Mouse (Mus musculus) megakaryocyte-erythroid progenitor cell, adult 5-6 weeks (primary cell): ENCODE measurements around the gene Islr. TPM values are rescaled to one million over a fixed set of nuclear protein-coding genes. Genes with fewer than 3 reads are reported as not detected.

Experiments
- ATAC-seq: replicated peaks from 2 replicates; pipeline ENCODE4 v1.8.0; 2016; ENCODE audit warnings: mild to moderate bottlenecking, inconsistent platforms; ENCODE audit not compliant: severe bottlenecking, poor library complexity, low FRiP score, low TSS enrichment
- total RNA-seq, 2 experiments: library from RNA; stranded (forward) in 1 of 2; stranded (reverse) in 1 of 2; fragments of 200-1000, 215-1000 nt in 1 of 2; fragments of >200 nt in 1 of 2; fragmentation: Nextera tagmentation in 1 of 2; gene quantifications; 2 replicates each; pipeline ENCODE4 v1.2.3; 2014 to 2017

The Islr gene
- total RNA-seq, 2 experiments from 2014 or later, result not detected

- ATAC-seq, result no peak
Observed at GRCm38 (mm10) chr9:58199381-58200269, 4.5 kb downstream of the Islr start.

- ATAC-seq, result no peak
Observed at GRCm38 (mm10) chr9:58198801-58199371, 5.2 kb downstream of the Islr start.

DNA sequence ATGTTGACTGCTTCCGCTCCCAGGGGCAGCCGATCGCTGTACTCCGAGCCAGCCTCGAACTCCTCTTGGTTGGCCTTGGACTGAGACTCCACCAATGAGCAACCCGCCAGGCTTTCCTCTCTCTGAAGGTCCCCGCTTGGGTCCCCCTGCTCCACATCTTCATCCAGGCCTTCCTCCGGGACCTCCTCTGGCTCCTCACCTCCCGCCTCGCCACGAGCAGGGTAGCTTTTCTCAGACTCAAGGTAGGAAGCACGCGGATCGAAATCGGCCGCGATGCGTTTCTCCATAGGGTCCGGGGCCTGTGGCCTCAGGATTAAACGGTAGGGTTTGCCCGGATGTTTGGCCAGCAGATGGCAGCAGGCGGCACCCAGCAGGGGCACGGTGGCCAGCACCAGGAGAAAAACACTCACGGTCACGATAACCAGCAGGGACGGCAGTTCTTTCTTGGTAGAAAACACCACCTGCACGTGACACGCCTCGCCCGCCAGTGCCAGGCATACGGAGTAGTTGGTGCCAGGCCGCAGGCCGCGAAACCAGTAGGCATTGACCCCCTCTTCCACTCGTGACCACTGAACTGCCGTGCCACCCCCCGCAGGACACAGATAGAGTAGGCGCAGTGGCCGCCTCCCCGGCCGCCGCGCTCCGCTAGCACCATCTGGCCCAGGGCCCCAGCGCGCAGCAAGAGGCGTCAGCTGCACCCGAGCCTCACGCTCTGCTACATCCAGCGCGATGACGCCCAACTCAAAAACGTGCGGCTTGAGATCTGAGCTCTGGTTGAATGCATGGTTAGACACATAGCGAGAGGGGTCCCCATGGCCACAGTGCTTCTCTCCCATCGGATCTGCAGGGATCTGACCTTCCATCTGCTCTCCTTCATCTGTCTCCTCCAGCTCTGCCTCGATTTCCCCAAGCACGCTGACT is 6.1 kb downstream of the Islr start:
- ATAC-seq, result peak; percentile 45

DNA sequence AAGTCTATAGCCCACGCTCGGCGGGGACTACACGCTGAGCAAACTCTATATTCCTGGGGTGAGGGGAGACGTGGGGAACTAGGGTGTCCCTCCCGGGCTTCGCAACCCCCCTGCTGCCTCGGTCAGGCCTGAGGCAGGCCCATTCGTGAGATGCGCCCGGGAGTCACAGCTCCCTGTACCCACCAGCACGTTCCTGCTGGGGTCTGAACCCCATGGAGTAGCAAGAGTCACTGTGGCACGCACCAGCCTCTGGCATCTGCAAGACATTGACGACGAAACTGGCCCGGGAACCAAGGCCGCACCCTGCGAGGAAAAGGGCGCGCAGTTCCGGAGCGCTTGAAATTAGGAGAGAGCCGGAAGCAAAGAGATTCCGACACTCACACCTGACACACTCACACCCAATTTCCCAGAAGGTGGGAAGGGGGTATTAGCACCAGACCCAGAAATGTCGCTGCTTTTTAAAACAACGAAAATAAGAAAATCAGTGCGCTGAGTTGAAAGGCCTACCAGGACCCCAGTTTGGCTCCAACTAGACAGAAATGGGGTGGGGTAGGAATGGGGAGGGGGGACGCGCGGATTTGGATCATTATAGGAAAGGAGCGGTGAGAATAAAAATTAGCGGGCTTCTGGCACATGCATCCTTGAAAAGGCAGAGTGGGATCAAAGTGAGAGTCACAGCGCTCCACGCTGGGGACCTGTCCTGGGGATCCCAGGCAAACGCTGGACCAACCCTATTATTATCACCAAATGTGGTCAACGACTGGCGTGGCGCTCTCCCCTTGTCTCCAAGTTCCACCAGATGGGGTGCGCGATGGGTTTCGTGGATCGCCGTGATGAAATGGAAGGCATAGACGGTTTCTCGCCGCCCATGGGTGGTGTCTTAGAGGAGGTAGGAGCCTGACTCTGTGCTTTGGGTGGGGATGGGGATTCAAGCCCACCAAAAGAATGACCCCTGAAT is 7.2 kb downstream of the Islr start:
- no peak for ATAC-seq

DNA sequence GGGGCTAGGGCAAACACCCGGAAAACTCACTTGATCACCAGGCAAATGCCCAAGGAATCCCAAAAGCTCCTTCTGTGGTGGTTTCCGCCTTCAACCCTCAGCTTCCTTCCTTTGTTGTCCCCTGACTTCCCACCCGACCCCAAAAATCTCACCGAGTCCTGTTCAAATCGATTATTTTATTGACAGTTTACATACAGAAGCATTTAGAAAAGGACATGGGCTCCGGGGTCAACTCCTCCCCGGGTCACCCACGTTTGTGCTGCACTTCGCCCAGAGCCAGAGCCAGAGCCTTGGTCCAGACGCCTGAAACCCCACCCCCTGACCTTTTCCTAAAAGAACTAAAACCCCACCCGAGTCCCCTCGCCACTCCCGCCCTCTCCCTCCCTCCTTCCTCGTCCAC is 8.0 kb downstream of the Islr start:
- ATAC-seq, result no peak

DNA sequence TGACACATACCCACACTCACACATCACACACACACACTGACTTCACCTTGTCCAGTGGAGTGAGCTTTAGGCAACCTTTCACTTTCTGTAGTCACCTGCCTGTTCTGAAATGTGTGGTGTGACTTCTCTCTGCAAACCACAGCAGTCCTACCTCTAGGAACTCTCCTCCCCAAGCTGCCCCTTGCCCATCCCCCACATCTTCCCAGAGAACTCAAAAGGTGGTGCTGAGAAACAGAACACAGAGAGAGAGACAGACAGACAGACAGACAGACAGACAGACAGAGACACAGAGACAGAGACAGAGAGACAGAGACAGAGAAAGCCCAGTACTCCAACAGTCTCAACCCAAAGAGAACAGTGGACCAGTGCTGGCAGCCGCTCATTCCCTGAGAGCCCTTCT is 8.4 kb downstream of the Islr start:
- no peak for ATAC-seq

GRCm38 (mm10) chr9:58194222-58194621 is 9.9 kb downstream of the Islr start:
- no peak for ATAC-seq

GRCm38 (mm10) chr9:58184456-58184855 is 19.6 kb downstream of the Islr start:
- no peak for ATAC-seq

DNA sequence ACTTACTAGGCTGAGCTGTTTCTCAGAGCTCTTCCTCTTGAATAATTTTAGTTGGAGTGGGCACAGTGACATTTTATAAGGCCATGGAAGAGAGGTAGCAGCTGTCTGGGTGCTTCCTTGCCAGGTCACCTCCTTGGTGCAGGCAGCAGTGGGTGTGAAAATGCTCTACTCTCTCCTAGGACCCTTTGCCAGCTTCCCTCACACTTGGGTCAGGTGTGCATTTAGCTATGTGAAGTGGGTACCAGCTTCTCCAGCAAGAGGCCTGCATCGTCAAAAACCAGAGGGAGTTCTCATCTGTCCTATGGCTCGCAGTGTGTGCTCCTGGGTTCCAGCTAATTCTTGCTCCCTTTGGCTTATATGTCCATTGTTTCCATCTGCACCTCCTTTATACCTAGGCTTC is 24.7 kb downstream of the Islr start:
- ATAC-seq, result no peak

DNA sequence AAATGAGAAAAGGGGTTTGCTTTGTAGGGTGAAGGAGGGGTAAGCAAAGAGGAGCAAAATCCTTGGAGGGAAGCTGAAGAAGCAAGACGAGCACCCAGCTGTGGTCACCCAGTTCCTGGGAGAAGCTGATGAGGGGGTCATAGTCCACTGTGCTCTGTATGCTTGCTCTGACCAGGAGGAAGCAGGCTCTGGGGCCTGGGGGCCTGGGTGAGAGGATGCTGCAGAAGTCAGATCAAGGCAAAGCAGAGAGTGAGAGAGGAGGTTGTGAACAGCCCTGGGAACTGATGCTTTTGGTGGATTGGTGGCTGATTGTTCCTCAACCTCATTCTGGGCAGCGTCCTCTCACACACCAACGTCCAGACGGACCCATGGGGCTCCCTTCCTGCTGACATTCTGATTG is 26.9 kb downstream of the Islr start:
- no peak for ATAC-seq

DNA sequence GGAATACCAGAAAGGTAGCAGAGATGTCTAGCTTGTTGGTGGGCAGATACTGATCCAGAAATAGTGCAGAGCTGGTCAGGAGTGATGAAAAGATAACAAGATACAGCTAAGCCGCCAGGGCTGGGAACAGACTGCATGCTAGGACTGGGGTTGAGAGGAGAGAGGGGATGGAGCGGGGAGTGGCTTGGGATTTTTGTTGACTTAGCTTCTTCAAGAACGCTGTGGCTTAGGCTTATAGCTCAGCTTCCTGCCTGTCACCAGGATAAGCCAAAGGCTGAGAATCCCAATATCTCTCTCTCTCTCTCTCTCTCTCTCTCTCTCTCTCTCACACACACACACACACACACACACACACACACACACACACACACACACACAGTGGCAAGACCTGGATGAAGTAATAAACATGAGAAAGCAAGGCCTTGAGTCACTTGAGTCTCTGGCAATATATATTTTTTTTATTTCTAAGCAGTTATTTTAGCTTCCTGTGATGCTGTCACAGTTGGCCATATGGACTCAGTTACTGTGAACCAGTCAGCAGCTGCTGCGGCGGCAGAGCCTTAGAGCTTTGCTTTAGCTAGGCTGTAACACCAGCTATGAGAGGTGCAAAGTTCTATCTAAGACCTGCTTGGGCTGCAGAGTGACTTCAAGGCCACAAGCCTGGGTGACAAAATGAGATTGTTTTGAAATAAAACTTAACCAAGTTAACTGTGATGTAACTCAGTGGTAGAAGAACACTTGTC is 28.2 kb downstream of the Islr start:
- no peak for ATAC-seq

DNA sequence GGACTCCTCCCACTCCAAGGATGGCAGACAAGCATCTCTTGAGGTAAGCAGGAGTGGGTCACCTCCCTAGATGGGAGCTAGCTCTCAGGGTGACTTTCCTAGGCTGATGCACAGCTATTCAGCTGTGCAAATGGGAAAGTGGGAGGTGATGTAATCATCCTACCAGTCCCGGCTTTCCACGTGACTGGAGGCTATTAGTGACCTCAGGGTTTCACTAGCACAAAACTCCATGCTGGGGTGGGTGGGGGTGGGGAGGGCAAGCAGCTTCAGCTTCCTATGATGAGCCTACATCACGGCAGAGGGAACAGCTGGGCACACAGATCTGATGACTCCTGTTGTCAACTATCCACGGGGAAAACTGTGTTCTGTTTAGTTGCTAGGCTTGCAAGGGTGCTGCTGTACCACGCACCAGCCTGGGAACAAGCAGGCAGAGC is 29.3 kb downstream of the Islr start:
- no peak for ATAC-seq

DNA sequence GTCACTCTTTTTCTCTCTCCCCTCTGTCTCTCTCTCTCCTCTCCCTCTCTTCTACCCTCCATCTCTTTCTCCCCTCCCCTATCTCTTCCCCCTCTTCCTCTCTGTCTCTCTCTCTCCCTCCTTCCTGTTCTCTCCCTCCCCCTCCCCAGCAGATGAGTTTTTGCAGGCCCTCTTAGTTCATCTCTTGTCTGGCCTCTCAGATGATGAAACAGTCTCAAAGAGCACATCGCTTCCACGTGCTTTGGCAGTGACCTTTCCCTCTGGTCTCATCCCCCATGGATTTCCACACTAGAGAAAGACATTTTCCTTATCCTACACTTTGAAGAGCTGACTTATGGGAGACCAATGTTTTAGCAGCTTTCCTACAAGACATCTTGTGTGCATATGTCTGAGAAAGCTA is 31.2 kb downstream of the Islr start:
- ATAC-seq, result no peak

DNA sequence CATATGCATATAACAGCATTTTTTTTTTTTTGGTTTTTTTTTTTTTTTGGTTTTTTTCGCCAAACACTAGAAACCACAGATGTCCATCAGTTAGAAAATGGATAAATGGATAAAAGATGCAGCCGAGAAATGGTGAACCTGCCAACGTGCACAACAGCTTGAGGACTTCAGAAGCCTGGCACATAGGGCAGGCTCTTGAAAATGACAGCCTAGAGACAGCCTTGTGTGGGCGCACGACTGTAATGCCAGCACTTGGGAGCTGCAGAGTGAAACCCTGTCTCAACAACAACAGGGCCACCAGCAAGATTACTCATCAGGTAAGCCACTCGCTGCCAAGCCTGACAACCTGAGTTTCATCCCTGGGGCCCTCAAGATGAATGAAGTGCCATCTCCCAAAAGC is 34.7 kb downstream of the Islr start:
- ATAC-seq, result no peak

DNA sequence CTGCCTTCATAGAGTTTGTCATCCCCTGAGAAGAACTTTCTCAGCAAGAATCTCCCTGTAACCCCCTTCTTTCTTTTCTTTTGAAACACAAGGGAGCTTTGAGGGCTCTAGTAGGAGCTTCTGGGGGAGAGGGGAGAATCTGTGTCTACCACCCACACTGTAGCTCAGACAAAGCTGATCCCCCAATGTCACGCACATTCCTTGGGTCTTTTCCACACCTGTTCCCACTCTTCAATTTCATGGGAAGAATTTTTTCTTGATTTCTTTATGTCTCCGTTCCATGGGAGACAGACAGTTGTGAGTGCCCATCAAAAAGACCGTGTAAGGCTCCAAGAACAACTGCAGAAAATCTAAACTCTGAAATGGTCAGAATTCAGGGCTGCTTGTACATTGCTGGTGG is 35.2 kb downstream of the Islr start:
- ATAC-seq, result no peak

DNA sequence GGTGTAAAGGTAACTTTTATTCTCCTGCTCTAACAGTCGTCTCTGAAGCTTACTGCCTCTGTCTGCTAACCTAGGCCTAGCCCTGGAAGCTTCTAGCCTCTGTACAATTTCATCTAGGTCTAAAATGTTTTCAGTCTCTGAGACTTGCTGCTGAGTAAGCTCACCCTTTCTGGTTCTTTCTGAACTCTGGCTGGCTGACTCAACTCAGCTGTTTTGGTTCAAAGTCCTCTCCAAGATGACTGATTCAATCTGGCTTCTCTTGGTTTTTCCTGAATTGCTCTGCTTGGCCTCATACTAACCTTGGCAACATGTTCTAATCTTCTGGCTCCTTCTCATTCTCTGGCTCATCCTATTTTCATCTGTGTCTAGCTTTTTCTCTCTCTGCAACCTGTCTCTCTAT is 38.3 kb downstream of the Islr start:
- no peak for ATAC-seq

- ATAC-seq, result no peak
Observed at GRCm38 (mm10) chr9:58163146-58163545, 41.0 kb downstream of the Islr start.

DNA sequence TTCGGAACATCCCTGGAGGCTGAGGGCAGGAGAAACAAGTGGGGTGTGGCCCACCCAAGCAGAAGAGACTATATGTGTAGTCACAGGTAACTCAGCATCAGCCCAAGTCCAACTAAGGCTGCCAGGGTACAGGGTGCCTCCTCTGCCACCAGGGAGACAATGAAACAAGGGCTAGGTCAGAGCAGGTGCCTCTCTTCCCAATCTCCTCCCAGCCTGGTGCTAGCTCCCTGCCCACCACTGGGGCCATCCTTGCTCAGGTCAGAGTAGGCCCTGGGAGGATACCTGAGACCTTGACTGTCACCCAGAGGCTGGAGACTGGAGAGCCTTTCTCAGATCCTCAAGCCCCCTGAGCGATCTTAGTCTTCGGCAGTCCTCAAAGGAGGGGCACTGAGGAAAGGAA is 41.9 kb downstream of the Islr start:
- no peak for ATAC-seq
